Mouse (Mus musculus) thymus, postnatal 4 days (tissue): ENCODE data around the gene Slc2a13.

Experiments
- DNase-seq: peaks from one replicate; pipeline ENCODE4 v3.0.0; 2021

The Slc2a13 gene

DNA sequence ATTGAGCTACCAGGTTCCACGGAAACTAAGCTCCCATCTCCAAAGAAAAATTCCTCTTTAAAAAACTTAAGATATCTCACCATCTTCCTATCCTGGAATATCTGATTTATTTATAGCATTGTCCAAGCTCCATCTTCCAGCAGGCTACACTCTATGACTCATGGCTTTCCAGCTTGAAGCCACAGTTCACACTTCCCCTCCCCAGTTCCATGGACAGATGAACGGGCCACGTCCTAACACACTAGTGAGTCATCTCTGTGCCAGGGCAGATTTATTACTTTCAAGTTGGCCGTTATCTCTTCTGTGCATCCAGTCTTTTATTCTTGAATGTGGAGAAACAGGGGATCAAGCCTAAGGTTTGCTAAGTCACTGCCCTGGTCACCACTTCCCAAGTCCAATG is 78.0 kb downstream of the Slc2a13 start:
- DNase-seq: no peak

DNA sequence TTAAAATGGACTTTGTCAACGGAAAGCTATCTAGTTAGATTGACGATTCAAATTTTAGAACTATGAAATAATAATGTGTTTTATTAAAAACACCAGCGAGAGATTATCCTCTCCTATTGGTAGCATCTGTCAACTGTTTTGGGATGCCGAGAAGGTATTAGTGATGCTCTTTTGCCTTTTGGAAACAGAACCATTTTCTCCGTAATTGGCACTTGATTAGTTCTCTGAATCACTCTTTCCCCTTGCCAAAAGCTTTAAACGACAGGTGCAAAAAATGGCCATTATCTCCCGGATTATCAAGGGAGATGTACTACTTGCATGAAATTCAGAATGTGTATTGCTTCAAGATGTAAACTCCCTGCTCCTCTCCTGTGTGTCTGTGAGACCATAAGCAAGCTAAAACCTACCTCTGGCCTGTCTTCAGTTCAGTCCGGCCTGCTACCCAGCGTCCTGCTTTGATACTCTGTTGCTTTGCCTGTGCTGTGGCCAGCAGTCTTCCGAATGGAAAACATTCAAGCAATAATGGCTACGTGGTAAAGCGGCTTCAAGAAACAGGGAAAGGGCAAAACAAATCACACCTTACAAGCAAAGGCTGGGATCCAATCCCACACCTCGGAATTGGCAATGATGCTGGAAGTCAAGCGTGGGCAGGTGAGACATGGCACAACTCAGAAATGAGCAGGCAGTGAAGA is 93.0 kb downstream of the Slc2a13 start:
- no peak for DNase-seq

DNA sequence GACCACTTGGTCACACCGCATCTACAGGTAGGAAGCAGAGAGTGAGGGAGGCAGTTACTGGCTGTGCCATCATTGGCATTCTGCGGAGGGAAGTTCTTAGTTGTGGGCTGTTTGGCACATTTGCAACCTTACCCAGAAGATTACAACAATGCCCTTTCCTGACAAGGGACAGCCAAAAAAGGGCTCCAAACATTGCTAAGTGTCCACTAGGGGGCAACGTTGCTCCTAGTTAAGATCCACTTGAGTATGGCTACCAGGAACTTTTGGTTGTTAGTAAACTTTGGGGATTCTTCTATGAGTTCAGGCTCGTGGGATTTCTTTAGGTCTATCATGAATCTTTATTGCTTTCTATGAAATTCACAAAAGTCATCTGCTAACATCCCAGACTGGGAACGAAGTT is 95.3 kb downstream of the Slc2a13 start:
- peak; percentile 48 for DNase-seq

DNA sequence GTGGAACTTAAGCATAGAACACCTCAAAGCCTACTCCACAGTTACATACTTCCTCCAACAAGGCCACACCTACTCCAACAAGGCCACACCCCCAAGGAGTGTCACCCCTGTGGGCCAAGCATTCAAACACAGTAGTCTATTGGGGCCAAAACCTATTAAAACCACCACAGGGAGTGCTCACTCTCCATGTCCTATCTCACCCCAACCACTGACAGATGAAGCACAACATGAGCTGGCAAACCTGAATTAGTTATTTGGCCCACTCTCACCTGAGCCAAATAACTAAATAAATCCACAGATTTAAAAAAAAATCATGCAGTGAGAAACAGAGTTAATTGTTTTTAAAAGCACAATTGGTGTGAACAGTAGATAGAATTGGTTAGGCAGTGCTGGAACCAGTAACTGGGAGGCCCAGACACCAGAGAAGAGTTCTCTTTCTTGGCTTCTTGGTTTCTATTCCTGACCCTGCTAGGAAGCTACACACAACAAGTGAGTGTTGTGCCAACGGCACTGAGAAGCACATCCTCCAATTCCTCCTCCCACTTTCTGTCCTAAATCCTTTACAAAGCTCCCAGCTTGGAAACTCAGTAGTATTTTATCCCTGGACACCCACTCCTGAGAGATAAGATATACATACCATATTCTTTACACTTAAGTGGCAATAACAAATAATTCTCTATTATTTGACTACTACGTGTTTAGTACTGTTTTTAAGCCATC is 99.2 kb downstream of the Slc2a13 start:
- no peak for DNase-seq

DNA sequence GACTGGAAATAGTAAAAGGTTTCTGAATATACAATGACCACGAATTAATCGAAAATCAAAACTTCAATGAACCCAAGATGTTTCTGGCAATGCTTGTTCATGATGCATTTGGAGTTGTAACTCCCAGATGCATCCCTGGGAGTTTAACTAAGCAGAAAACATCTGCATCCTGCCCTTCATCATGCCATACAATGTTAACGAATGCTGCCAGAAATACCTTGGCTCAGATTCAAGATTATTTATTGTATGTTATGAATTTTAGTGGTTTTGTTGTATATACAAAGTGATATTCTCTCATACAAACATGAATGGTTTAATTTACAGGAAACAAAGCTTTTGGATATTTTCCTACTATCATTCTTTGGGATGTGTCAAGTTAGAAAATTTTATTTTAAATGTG is 107.7 kb downstream of the Slc2a13 start:
- DNase-seq: no peak

DNA sequence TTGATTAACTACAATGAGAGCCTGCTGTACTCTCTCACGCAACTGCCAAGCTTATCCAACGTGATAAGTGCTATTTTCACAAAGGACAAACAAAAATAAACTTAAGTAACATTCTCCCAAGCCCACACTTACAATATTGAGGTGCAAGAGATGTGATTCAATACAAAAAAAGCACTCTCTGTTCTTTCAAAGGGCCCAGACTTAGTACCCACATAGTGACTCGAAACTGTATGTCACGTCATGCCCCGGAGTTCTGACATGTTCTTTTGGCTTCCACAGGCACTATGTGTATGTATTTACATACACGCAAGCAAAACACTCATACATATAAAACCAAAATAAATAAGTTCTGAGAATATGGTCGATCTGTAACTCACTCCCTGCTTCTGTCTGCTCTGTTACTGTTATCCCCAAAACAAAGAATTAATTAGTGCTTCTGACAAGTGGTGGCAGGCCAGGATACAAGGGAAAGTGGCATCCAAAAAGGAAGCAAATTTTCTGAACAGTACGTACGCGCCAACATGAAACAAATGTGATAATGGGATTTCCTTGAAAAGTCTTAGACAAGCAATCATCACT is 109.1 kb downstream of the Slc2a13 start:
- DNase-seq: no peak

DNA sequence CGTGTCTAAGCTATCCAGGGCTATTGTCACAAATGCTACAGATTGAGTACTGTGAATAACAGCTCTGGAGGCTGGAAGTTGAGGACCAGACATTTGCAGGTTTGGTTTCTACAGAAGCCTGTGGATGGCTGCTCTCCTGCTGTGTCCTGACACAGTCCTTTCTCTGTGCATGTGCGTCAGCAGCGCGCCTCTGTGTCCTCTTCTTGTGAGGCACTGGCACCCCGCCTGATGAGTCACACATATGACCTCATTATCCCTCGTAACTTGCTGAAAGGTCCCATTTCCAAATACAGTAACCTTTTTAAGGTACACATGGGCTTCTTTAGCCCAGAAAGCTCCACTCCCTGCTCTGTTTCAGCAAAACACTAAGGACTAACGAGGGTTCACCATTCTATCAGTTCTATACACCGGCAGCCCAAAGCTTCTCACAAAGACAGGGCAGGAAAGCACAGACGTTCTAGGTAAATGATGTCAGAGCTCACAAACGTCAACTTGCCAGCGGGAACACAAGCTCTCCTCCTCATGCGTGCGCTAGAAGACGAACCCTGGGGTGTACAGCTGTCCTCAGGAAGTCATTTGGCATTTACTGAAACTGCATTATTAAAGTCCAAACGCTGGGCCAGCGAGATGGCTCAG is 109.9 kb downstream of the Slc2a13 start:
- DNase-seq: no peak

DNA sequence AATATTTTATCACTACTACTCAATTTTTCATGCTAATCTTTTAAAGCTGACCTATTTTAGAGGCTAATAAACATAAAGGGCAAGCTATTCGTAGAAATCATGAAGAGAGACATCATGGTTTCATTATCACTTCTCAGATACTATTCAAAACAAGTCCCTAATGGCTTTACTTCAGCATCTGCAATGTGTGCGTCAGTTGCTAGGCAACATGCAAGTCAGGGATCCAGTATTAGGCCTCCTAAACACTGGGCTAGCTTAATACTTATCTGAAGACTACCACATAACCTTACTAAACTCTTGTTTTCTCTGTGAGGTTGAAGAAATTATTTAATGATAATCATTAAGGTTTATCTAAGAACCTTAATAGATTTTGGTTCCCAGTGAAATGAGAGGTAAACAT is 111.1 kb downstream of the Slc2a13 start:
- DNase-seq: no peak

DNA sequence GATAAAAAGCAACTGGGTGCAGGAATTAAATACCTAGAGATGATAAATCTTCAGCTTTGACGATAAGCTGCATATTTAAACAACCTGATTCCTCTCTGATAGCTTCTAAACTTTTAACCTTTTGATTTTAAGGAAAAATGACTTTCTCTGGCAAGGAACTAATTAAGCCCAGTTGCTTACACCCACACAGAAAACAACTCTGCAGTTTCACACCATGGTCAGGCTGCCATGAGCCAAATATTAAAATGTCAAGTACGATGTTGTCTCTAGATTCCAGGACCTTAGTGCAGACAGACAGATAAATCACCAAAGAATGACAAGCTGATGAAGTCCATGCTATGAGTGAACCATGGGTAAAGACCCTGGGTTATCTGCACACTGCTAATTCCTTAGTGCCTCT is 115.9 kb downstream of the Slc2a13 start:
- no peak for DNase-seq

DNA sequence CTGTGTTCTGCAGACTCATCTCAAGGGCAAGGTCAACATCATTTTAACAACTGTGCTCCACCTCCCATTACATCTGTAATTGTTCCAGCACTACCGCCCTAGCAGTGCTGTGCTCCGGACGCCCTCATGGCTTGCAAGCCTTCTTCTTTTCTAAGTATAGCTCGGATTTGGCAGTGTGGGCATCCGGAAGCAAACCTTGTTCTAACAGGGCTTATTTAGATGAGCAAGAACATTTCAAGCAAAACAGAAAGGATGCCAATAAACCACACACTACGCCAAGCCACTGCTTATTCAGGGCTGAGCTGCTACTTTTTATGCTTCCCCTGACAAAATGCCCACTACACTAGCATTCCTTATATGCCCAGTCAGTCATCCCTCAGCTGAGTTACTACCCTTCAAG is 127.7 kb downstream of the Slc2a13 start:
- no peak for DNase-seq

DNA sequence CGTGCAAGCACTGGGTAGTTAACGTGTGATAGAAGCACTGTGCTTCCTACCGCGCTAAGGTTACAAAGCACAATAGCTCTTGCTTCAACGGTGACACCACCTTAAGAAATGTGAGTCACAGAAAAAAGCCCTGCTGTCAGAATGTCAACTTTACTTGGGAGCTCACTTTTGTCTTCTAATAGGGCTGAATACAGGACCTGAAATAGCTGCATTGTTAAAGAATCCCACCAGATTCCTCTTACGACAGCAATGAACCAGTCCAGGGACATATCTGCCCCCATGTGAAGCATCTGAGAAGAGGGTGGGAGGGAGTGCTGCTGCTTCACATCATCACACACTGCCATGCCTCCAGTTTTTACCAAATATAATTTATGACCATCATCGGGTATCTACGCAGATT is 129.6 kb downstream of the Slc2a13 start:
- no peak for DNase-seq

DNA sequence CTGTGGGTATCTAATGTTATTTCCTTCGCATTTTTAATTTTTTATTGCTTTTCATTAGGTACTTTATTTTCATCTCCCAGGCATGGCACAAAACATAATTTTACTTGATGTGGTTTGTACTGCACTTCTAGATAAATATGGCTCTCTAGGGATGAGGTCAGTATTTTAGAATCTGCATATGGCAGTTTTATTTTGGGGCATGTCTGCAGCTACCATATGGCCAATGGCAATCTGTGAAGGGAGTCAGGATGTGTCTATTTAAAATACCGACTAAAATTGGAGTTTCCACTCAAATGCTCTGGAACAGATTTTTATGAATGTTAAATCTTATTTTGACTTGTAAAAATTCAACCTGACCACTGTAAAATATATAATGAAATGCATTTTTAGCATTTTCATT is 133.2 kb downstream of the Slc2a13 start:
- DNase-seq: no peak

DNA sequence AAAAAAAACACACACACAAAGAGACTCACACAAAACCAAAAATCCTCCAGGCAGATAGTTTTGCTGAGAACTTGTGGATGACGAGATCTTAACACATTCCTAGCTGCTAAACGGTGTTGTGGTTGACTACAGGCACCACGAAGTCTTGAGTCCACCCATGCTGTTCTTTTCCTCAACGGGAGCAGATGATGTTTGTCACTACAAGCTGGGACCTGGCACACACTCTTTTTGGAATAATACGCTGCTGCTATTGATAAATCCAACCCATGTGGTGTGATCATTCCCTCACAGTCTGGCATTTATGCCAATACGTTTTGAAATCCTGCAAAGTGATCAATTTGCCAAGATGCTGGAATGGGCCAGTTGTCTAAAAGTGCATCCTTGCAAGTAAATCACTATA is 147.6 kb downstream of the Slc2a13 start:
- DNase-seq: no peak

DNA sequence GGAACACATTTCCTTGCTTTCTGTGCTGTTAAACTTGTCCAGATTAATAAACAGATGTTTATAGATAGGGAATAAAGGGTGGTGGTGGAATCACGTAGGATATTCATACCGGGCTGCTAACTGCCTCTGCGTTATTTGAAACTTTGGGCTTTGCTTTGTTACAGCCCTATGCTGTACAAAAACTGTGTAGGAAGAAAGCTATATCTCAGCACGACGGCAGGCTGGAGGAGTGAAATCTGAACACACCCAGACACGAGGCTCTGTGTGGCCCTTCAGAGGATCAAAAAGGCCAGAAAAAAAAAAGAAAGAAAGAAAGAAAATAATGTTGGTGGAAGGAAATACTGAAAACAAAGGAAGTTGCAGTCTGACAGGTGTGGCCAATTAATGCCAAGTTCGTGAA is 166.1 kb downstream of the Slc2a13 start:
- DNase-seq: no peak

DNA sequence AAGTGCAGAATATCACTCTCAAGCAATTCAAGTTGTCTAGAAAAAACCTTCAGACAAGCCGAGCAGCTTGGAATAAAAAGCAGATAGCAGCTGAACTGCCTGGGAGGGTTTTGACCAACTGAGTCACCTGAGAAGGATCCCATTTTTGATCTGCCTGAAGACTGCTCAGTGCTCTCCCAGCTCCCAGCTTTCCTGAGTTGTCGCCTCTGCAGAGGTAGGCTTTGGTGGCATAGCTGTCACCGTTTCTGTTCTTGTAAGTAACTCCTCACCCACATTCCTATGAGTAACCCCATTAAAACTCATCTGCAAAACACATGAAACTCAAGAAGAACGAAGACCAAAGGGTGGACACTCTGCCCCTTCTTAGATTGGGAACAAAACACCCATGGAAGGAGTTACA is 177.9 kb downstream of the Slc2a13 start:
- no peak for DNase-seq

DNA sequence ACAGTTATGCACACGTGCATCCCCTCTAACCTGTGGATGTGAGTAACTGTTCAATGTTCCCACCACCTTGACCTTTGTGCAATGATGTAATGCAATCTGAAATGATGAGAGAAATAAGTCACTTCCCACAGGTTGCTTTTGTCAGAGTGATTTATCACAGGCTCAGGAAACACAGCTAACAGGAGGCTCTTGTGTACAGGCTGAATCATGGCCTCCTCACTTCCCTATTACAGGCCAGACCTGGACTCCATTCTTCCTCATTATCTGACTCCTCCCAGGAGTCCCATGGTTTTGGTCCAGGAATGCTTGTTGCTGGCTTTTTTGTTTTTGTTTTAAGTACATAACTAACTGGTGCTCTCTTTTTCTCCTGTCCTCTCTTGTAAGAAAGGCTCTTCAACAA is 189.4 kb downstream of the Slc2a13 start:
- no peak for DNase-seq

DNA sequence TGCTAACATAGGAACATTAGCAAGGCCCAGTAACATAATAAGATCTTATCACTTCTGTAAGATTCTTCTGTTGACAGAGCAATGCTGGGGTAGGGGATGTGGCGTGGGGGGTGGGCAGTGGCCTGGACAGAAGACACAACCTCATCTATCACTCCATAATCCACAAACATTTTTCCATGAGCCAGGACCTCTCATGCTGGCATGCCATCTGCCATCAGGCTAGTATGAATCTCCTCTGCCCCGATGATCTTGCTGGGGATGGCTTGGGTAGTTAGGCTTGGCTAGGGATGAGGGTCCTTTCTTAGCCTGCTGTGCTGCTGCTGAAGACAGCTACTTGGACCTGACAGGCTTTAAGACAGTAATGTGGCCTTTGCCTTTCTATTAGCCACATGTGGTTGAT is 190.5 kb downstream of the Slc2a13 start:
- no peak for DNase-seq

DNA sequence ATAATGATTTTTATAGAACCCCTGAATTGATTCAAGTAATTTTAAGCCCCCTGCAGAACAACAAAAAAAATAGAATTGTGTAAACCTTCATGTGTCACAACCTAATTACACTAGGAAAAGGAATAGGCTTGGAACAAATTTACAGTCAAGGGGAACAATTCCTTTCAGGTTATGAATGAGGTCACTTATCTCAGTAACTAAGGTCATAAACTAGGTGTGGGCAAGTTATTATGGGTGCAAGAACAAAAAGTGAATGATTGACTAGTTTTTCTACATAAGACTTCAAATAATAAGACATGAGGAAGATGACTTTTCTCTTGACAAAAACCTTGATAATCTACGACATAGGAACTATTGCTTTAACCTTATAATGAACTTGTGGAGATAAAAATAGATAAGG is 191.2 kb downstream of the Slc2a13 start:
- DNase-seq: no peak

DNA sequence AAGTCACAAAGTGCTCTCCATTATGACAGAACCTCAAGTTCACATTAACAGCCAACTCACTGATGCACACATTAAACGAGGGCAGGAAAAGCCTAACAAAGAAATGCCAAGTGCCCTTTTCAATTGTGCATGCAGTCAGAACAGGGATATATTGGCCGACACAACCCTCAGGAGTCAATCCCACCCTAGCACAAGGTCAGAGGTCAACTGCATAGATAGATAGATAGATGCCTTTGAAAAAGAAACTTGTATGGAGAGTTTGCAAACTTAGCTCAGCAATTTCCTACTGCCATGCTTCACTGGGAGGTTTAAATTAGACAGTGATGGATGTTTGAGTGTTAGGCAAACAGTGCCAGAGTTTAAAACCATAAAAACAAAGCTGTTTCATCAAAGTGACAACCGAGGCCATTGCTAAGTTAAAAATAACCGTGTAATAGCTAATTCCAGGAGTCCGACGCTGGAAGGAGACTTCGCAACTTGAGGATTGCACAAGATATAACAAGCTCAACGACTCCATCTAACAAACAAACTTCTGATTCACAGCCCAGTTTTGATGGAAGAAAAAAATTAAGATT is 194.2 kb downstream of the Slc2a13 start:
- DNase-seq: no peak

DNA sequence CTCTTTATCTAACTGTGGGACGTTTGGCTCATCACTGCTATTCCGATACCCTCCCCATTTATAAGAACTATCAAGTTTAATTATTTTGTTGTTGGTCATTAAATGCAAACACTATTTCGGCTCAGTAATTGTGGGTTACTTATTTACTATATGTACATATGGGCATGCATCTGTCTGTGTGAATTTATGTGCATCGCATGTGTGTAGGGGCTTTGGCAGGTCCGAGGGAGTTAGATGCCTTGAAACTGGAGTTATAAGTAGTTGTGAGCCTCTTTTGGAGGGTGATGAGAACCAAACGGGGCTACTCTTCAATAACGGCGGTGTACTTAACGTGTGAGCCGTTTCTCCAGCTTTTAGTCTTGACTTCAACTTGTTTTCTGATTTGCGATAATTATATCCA is 195.5 kb downstream of the Slc2a13 start:
- DNase-seq: no peak

DNA sequence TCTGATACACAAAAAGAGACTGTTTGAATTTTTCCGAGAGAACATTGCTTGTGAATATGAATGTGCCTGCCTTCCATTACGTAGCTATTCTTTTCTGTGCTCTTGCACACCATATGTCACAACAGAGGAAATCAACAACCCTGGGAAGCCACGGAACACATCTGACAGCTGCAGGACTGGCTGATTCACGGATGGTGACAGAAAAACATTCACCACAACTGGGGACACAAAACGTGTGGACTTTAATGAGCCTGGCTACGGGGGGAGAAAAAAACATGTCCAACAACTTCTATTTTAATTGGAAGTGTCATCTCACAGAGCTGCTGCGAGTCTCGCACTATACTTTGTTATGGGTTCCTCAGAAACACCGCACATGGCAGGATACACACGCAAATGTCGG is 196.0 kb downstream of the Slc2a13 start:
- DNase-seq: no peak

DNA sequence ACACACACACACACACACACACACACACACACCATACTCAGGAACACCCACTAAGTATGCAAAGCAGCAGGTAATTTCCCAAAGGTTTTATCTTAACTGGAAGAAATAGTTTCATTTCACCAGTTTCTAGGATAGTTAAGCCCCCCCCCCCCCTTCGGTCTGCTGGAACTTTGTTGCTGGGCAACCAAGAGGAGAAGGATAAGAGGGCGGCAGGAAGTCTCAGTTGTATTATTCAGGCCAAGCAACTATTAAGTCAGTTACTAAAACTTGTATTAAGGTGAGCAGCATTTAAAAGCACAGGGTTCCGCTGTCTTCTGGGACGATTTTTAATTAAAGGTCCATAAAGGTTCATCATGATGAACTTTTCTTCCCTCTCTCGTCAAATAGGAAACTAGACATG is 198.6 kb downstream of the Slc2a13 start:
- no peak for DNase-seq

DNA sequence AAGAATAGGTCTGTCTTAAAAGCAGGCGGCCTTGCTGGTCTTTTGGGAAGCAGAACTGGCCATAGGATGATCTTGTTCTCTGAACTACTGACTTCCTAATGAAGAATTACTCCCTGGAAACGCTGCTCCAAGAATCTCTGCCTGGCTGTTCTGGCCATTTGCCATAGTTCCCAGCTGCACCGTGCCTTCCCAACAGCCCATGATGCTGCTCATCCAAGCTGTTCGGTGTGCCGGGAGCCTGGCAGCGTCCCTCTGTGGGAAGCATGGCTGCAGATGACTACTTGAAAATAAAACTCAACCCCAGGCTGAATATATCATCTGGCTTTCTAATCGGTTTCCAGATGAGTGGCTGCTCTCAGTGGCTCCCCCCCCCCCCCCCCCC is 199.9 kb downstream of the Slc2a13 start:
- DNase-seq: no peak
